Mouse (Mus musculus): ENCODE measurements around the gene Gm10053. TPM values are rescaled to one million over a fixed set of nuclear protein-coding genes. Genes with fewer than 3 reads are reported as not detected.
A peak's percentile ranks its signal among the peaks of the same experiment; 100 is the strongest.
"Not testable (repeated sequence)": the region's sequence is repeated elsewhere in the genome, so short reads cannot be mapped to it uniquely, and the experiment has no call there.

Gene Gm10053
- 100 to 1,000 TPM; 158 to 199 (median 174) TPM for total RNA-seq (2022)

- DNase-seq (ENCODE audit: low spot score in 2 of 2): not testable (repeated sequence)
These were observed at the start of gene Gm10053 for GRCm38 (mm10) chr19:24875129-24875870. Gm10053 (plus strand) TSS chr19:24875686.

DNA sequence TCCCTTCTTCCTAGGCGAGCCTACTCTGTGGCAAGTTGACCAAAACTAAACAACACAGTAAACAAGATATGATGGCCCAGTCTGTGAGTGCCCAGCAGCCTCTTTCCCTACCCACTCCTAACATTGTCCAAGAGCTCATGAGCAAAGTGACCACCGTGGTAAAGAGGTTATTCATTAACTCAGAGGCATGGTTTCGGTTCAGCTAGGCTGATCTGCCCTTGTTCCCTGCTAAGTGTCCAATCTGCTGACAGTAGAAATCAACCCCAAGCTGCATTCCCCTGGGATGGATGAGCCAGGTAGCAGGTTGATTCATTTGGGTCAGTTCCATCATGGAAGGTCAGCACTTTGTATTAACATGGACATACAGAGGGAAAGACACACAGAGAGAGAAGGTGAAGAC lies 33.4 kb upstream of the Gm10053 start:
- DNase-seq (ENCODE audit: low spot score in 2 of 2): no peak

DNA sequence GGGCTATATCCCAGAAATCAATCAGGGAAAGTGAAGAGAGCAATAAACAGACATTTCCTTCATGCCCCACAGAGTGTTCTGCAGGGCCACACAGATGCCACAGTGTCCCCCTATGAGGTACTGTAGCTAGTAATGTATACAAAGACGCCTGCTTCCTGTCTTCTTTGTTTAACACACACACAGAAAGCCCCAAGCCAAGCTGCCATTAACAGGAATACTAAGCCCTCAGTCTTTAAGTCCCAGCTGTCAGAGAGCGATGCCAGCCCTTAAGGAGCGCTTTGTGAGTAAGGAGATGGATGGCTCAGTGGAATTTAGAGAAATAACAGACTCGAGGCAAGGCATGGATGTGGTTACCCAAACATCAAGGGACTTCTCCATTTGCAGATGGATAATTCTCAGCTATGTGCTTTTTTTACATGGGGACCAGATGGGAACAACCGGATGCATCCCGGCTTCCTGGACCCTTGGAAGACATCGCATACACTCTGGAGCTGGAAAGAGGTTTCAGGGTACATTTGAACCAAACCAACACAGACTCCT lies 30.4 kb upstream of the Gm10053 start:
- no peak for DNase-seq (ENCODE audit: low spot score in 2 of 2)

DNA sequence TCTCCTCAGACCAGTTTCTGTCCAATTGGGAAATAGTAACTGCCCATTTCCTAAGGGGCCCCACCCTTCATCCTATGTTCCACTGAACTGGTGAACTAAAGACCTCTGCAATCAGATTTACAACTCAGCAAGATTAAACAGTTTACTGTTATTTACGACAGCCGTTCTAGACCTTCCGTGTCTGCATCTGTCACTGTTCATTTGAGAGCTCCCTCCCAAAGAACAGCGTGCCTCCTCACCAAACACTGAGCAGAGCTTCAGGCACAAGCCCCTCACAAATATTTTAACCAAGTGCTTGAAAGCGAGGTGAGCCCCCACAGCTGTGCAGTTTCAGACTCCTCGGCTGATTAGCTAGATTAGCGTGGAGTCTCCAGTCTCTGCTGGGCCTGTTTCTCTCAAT lies 27.1 kb upstream of the Gm10053 start:
- no peak for DNase-seq (ENCODE audit: low spot score in 2 of 2)

- no peak for DNase-seq (ENCODE audit: low spot score in 2 of 2)
These were observed 26.6 kb upstream of the Gm10053 start for GRCm38 (mm10) chr19:24848844-24849243.

GRCm38 (mm10) chr19:24851456-24852315 lies 23.8 kb upstream of the Gm10053 start:
- DNase-seq (ENCODE audit: low spot score in 2 of 2): no peak

GRCm38 (mm10) chr19:24861276-24861611 lies 14.2 kb upstream of the Gm10053 start:
- DNase-seq (ENCODE audit: low spot score in 2 of 2): no peak

GRCm38 (mm10) chr19:24861612-24862451 lies 13.7 kb upstream of the Gm10053 start, which contains the start of gene Pgm5:
Pgm5 (minus strand) TSS chr19:24861855.
- no peak for DNase-seq (ENCODE audit: low spot score in 2 of 2)

DNA sequence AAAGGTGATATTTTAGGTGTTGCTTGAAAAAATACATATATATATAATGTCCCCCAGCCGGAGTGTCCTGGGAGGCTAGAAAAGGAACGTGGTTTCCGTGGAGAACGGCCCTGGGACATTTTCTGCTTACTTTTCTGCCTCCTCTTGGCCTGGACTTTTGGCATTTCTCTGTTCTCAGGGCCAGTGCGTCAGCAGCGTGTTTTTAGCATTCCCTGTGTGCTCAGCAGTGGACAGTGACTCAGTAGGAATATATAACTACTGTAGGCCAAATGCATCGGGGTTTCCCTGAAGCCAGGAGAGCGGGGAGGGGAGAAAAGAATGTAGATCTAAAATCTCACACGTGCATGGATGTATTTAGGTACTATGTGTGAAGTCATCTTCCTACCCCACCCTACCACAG lies 10.1 kb upstream of the Gm10053 start:
- DNase-seq (ENCODE audit: low spot score in 2 of 2): no peak

- DNase-seq (ENCODE audit: low spot score in 2 of 2): peak; percentile 42 to 83
These were observed 4.3 kb upstream of the Gm10053 start for GRCm38 (mm10) chr19:24871037-24871635.

DNA sequence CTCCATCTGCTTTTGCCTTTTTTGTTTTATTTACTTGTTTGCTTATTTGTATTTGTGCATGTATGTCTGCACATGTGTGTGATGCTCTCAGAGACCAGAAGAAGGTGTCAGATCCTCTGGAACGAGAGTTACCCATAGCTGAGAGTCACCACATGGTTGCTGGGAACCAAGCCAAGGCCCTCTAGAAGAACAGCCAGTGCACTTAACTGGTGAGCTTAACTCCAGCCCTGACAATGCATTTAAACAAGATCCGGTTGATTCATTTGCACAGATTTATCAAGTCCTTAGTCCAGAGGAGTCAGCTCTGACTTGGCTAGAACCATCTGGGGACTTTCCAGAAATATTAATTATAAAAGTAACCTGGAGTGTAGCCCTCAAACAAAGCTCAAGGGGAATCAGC lies 1.6 kb upstream of the Gm10053 start:
- no peak for DNase-seq (ENCODE audit: low spot score in 2 of 2)

DNA sequence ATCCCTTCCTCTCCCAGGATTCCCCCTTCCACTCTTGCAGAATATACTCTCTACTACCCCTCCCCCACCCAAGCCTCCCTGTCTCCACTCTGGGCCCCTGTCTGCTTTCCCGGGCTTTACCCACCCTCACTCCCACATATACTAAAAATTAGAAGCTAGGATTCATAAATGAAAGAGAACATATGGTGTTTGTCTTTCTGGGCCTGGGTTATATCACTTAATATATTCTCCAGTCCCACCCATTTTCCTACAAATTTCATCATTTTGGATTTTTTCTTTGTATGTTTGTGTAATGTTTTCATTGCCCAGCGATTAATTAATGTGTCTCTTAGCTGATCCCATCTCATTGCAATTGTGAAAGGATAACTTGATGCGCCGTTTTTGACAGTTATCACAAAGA lies 5.8 kb downstream of the Gm10053 start:
- DNase-seq (ENCODE audit: low spot score in 2 of 2): no peak

DNA sequence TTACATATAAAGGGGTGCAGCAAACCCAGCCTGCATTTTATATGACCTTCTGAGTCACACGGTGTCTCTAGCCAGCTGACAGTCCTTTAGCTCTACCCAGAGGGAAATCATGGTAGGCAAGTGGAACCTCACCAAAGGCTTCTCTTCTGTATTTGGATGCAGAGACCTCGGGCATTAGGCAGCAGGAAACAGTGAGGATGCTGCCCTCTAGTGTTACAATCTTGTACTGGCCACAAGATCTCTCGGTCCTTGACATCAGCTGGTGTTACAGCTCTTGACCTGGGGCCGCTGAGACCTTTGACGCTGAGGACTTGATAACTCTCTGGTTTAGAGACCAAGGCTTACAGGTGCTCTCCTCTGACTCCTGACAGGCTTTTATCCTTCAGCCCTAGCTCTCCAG lies 10.0 kb downstream of the Gm10053 start:
- peak in 1 of 2 experiments; percentile 70 for DNase-seq (ENCODE audit: low spot score in 2 of 2)

- no peak for DNase-seq (ENCODE audit: low spot score in 2 of 2)
These were observed 11.4 kb downstream of the Gm10053 start for GRCm38 (mm10) chr19:24886888-24887287.

GRCm38 (mm10) chr19:24896536-24896935 lies 21.1 kb downstream of the Gm10053 start:
- DNase-seq (ENCODE audit: low spot score in 2 of 2): no peak

DNA sequence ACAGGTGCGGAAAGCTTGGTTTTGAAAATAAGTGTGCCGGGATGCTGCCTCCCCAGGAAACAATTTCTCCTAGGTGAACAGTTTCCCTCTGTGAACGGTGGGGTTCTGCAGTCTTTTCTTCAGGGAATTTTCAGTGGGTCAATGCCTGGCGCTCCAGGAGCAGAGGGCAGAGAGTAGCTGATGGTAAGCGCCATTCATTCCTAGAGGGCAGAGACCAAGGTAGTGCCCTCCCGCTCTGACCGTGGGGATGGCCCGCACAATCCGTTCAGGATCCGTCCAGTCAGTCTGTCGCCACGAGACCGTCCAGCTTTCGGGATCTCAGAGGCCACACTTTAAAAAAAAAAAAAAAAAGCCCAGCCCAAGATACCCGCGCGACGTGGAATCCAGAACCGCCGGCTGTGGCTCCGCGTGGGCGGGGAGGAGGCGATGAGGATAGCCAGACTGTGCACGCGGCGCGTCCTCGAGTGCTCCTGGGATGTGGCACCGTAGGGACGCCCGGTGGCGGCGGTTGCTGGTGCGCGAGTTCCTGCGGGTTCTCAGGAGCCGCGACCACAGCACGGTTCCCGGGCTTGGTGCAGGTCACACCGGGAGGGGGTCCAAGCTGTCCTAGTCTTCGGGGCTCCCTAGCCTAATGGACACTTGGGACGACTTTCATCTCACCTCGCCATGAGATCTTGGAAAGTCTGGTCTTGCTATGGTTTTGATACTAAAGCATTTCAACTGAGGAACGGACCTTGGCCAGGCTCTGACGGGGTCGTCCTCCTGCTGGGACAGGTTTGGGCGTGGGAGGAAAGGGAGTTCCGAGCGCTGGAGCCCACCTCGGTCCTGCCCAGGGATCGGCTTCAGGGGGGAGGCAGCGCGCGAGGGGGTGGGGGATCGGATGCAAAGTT lies 21.8 kb downstream of the Gm10053 start:
- DNase-seq (ENCODE audit: low spot score in 2 of 2): no peak

- DNase-seq (ENCODE audit: low spot score in 2 of 2): no peak
These were observed 22.6 kb downstream of the Gm10053 start for GRCm38 (mm10) chr19:24897896-24898736.

DNA sequence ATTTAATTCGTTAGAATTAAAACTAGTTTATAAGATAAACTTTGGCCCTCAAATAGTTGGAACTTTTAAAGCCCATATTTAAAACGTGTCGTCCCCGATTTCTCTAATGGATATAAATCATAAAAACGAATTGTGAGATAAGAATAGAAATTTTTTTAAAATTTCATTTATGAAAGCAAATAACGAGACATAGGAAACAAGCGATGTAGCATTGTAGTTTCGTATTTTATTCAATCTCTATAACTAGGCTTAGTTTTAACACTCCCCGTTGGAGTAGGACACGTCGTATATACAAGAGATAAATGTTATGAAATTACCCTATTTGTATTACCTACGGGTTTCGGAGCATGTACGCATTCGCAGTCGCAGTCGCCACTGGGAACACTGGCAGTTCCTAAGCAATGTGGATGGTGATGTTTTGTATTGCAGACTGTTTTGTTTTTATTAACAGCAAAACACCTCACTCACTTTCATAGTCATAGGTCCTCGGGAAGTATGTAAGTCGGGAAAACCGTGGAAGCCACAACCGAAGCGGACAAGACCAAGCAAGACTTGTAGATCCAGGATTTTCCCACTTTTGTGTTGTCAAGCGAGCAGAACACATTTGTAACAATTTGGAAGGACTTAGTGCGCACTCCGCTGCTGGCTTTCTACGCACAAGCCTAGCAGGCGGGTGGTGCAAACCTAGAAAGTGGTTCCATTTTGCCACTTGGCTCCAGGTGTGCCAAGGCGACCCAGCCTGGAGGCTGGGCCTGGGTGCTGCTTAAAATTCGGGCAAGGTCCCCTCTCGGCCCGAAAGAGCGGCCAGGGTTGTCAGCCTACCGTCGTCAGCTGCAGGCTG lies 23.5 kb downstream of the Gm10053 start:
- DNase-seq (ENCODE audit: low spot score in 2 of 2): no peak
